Mouse (Mus musculus): ENCODE results near the gene Cpn2.

Cpn2 gene

DNA sequence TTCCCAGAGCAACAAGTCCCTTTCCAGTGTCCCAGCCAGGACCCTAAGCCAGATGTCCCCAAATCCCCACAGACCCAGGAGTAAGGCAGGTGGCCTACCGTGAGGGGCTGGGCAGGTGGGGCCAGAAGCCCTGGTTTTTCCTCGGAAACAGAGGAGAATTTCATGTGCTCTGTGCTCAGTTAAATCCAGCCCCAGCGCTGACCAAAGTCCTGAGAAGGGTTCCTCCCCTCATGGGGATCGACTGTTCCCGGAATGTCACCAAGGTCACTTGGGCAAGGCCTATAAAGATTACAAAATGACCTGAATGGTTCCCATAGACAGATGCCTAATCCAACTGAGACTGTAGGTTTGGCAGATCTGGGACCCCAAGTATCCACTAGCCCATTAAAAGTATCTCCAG lies at the start of gene Cpn2:
TSS of gene Cpn2 (minus strand) at position 141 of the 400 bp plus-strand sequence.
- in situ Hi-C loops (cut with MboI; ENCODE audit: unreplicated experiment in 2 of 2) = loop anchor here in 1 of 2 experiments (25.0 kb wide), 2 partner anchors 795 to 1095 kb away; no protein-coding TSS in a partner anchor

- in situ Hi-C loops (cut with MboI; ENCODE audit: unreplicated experiment in 2 of 2) = loop anchor here (5.0 to 25.0 kb wide), 4 partner anchors 62 to 1477 kb away; no protein-coding TSS in a partner anchor
These were observed 46.9 kb upstream of the Cpn2 start for GRCm38 (mm10) chr16:30314236-30314635.

- in situ Hi-C loops (cut with MboI; ENCODE audit: unreplicated experiment in 2 of 2) = loop anchor here (5.0 to 25.0 kb wide), 4 partner anchors 58 to 1473 kb away; no protein-coding TSS in a partner anchor
These were observed 43.3 kb upstream of the Cpn2 start, which contains the start of gene Gp5 for GRCm38 (mm10) chr16:30310647-30311046. Gp5 (minus strand) TSS chr16:30310779.

DNA sequence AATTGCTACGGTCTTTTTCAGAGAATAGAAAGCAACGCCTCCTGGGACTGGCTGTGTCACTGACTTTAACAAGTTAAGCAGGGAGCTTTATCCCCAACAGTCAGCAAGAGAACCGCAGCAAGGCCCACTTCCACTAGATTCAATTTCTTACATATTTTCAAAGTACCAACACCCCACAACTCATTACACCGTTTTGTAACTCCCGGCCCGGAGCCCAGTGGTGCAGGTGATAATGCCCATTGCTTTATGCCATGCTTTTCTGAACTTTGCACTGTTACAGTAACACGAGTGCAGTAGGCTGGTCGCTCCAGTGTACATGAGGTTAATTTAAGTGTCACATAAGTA lies 42.8 kb upstream of the Cpn2 start:
- in situ Hi-C loops (cut with MboI; ENCODE audit: unreplicated experiment in 2 of 2) = loop anchor here (5.0 to 25.0 kb wide), 4 partner anchors 58 to 1473 kb away; no protein-coding TSS in a partner anchor

- in situ Hi-C loops (cut with MboI; ENCODE audit: unreplicated experiment in 2 of 2) = loop anchor here (5.0 to 25.0 kb wide), 4 partner anchors 57 to 1472 kb away; no protein-coding TSS in a partner anchor
These were observed 42.3 kb upstream of the Cpn2 start for GRCm38 (mm10) chr16:30309395-30310170.

DNA sequence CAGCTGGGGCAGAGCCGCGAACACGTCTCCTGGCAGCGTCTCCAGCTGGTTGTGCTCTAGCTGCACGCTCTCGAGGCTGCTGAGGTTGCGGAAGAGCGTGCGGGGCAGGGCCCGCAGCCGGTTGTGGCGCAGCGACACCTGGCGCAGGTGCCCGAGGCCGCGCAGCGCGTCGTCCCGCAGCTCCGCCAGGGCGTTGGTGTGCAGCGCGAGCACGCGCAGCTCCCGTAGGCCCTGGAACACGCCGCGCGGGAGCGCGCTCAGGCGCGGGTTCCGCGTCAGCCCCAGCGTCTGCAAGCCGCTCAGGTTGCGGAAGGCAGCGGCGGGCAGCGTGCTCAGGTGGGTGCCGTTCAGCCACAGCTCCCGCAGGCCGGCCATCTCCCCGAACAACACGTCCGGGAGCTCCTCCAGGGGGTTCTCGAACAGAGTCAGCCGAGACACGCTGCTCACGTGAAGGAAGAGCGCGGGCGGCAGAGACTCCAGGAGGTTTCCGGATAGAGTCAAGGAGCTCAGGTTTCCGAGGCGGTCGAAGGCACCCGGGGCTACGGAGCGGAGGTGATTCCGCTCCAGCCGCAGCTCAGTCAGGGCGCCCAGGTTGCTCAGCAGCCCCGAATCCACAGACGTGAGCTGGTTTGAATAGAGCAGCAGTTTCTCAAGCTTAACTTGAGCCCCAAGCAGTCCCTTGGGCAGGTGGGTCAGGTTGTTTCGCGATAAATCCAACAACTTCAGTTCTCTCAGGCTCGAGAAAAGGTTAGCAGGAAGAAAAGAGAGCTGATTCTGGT lies 41.5 kb upstream of the Cpn2 start:
- in situ Hi-C loops (cut with MboI; ENCODE audit: unreplicated experiment in 2 of 2) = loop anchor here in 1 of 2 experiments (25.0 kb wide), 1 partner anchor 1472 kb away; no protein-coding TSS in a partner anchor

- in situ Hi-C loops (cut with MboI; ENCODE audit: unreplicated experiment in 2 of 2) = loop anchor here in 1 of 2 experiments (25.0 kb wide), 1 partner anchor 1471 kb away; no protein-coding TSS in a partner anchor
These were observed 40.8 kb upstream of the Cpn2 start for GRCm38 (mm10) chr16:30307961-30308615.

GRCm38 (mm10) chr16:30307306-30307705 lies 40.0 kb upstream of the Cpn2 start:
- in situ Hi-C loops (cut with MboI; ENCODE audit: unreplicated experiment in 2 of 2) = loop anchor here in 1 of 2 experiments (25.0 kb wide), 1 partner anchor 1470 kb away; no protein-coding TSS in a partner anchor

GRCm38 (mm10) chr16:30306102-30306501 lies 38.8 kb upstream of the Cpn2 start:
- in situ Hi-C loops (cut with MboI; ENCODE audit: unreplicated experiment in 2 of 2) = loop anchor here in 1 of 2 experiments (25.0 kb wide), 1 partner anchor 1469 kb away; no protein-coding TSS in a partner anchor

DNA sequence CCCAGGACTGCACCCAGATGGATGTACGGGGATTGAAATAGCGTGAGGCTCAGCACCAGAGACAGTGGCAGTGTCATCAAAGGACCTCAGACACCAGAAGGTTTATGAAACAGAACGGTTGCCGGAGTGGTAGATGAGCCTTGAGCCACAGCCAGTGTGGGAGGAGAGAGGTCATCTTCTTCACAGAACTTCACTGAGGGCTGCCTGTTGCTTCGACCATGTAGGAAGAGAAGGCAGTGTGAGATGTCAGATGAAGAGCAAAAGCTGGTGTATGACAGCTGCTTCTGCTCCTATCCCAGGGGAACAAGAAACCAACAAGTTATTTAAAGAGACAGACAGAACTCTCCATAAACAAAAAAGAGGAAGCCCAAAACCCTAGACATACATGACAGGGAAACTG lies 36.9 kb upstream of the Cpn2 start:
- in situ Hi-C loops (cut with MboI; ENCODE audit: unreplicated experiment in 2 of 2) = loop anchor here in 1 of 2 experiments (25.0 kb wide), 1 partner anchor 1467 kb away; no protein-coding TSS in a partner anchor

- in situ Hi-C loops (cut with MboI; ENCODE audit: unreplicated experiment in 2 of 2) = loop anchor here in 1 of 2 experiments (25.0 kb wide), 1 partner anchor 1466 kb away; no protein-coding TSS in a partner anchor
These were observed 36.1 kb upstream of the Cpn2 start for GRCm38 (mm10) chr16:30303411-30303810.

DNA sequence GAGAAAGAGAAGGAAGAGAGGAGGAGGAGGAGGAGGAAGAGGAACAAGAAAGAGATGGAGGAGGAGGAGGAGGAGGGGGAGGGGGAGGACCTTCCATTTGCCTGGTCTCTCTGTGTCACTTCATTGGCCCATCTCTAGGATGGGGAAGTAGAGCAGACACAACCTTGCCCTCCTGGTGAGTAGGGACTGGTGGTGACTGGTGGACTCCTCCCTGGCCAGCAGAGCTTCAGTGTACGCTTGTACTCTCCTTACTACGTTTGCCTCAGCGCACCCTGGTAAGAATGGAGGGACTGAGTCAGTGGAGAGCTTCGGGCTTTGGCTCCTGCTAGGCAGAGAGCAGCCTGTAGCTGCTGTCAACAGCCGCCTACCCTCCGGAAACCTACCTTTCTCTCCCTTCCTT lies 35.4 kb upstream of the Cpn2 start:
- in situ Hi-C loops (cut with MboI; ENCODE audit: unreplicated experiment in 2 of 2) = loop anchor here in 1 of 2 experiments (25.0 kb wide), 1 partner anchor 1465 kb away; no protein-coding TSS in a partner anchor

GRCm38 (mm10) chr16:30299711-30300277 lies 32.5 kb upstream of the Cpn2 start:
- in situ Hi-C loops (cut with MboI; ENCODE audit: unreplicated experiment in 2 of 2) = loop anchor here in 1 of 2 experiments (25.0 kb wide), 1 partner anchor 1462 kb away; no protein-coding TSS in a partner anchor

DNA sequence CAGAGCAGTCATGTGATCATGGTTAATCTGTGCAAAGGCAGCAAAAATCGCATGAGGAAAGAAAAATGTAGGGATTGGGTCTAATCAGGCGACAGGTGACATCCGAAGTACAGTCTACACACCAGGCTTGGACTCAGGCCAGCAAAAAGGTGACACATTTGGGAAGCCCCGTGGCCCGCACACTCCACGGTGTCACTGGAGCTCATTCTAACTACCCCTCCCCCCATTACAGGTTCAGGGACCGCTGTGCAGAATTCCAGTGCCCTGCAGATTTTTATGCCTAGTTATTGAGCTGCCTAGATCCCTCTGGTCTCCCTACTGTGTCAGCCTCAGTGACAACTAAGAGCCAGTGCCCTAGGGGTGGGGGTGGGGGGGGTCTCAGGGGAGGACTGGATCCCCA lies 30.2 kb upstream of the Cpn2 start:
- in situ Hi-C loops (cut with MboI; ENCODE audit: unreplicated experiment in 2 of 2) = no loop called here

DNA sequence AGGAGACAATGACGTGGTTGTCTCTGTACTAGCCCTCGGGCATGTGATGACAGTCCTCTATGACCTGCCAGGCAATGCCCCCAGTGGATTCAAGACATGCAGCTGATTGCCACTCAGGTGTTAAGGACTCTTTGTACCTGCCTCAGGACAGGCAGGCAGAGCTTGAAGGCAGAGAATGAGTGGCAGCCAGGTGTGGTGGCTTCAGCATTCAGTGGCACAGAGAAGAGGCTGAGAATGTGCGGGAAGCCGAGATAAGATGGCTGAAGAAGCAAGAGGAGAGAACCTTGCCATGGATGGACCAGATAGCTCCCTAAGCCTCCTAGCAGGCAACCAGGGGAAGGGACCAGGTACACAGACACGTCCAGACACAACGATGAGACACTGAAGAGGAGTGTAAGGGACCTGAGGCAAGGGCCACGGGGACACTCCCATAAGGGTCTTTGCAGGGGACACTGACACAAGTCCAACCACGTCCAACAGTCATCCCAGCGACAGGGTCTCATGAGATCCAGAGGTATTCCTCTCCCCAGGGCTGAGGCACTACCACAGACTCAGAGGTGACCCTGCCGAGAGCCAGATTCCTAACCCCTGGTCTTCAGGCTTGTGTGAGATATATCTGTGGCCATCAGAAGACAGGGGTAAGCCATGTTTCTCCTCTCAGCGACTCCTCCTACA lies 29.4 kb upstream of the Cpn2 start:
- in situ Hi-C loops (cut with MboI; ENCODE audit: unreplicated experiment in 2 of 2) = no loop called here

- in situ Hi-C loops (cut with MboI; ENCODE audit: unreplicated experiment in 2 of 2) = no loop called here
These were observed 27.8 kb upstream of the Cpn2 start for GRCm38 (mm10) chr16:30295106-30295505.

GRCm38 (mm10) chr16:30290436-30290835 lies 23.1 kb upstream of the Cpn2 start:
- in situ Hi-C loops (cut with MboI; ENCODE audit: unreplicated experiment in 2 of 2) = no loop called here

GRCm38 (mm10) chr16:30285701-30286100 lies 18.4 kb upstream of the Cpn2 start:
- in situ Hi-C loops (cut with MboI; ENCODE audit: unreplicated experiment in 2 of 2) = no loop called here

GRCm38 (mm10) chr16:30283743-30284337 lies 16.5 kb upstream of the Cpn2 start:
- in situ Hi-C loops (cut with MboI; ENCODE audit: unreplicated experiment in 2 of 2) = no loop called here
